Mouse (Mus musculus): ENCODE results near the gene Pde4dip. TPM values are rescaled to one million over a fixed set of nuclear protein-coding genes. Genes with fewer than 3 reads are reported as not detected.

Gene Pde4dip
- total RNA-seq, 2 experiments from 2014 or later: 209 to 247 TPM

DNA sequence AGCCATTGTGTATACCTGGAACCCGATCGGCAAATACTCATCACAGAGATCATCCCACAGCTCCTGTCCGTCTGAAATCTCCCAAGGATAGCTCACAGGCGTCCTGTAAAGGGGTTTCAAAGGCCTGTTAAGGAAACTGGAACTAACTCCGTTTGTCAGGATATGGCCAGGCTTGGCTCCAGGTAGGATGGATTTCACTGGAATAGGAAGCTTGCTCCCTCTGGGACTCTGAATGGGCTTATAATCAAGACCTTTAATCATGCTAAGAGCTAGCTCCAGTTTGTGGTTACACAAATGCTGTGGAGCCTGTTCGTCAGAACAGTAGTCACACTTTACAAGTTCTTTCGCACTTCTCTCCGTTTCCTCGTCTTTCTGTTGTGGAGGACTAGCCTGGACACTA lies 122.0 kb downstream of the Pde4dip start:
- intact Hi-C loops (cut with DNase I): loop anchor here (5.0 kb wide), 3 partner anchors 84 to 121 kb away; partner anchors contain the start of gene Pde4dip
- DNase-seq (ENCODE audit: low spot score in 2 of 2): no peak

- intact Hi-C loops (cut with DNase I): no loop called here
- no peak for DNase-seq (ENCODE audit: low spot score in 2 of 2)
Measured at GRCm38 (mm10) chr3:97764152-97764551, 124.4 kb downstream of the Pde4dip start.

DNA sequence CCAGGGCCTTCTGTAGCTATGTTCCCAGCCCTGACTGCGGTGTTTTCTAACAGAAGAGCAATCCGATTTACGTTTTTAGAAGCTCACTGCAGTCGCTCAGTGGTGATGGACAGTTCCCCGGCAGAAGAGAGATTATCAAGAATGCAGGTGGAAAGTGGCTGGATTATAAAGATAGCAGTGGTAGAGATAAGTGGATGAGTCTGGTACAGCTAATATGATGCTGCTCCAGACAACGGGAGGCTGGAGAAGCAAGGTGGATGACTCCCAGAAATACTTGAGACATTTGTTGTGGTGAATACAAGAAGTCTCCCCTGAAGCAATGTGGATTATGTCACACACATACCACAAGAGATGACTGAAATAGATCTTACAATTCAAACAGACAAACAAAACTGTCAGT lies 126.6 kb downstream of the Pde4dip start:
- no peak for DNase-seq (ENCODE audit: low spot score in 2 of 2)
- intact Hi-C loops (cut with DNase I): no loop called here

- intact Hi-C loops (cut with DNase I): no loop called here
- no peak for DNase-seq (ENCODE audit: low spot score in 2 of 2)
Measured at GRCm38 (mm10) chr3:97761168-97761567, 127.3 kb downstream of the Pde4dip start.

DNA sequence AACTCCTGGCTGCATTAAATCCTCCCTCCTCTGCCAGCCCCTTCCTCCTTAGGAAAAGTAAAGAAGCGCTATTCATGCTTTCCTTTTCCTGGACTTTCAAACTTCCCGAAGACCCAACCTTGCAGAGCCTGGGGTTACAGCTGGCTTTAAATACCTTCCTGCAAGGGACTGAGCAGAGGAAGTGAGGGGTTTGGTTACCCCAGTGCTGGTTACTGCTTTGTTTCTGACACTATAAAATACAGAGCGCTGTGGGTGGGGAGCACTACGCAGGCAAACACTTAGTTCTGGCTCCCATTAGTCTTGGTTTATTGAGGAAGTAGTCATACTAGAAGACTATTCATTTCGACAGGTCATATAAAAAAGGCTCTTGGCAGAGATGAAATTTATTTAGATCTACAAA lies 128.7 kb downstream of the Pde4dip start:
- no peak for DNase-seq (ENCODE audit: low spot score in 2 of 2)
- intact Hi-C loops (cut with DNase I): no loop called here

DNA sequence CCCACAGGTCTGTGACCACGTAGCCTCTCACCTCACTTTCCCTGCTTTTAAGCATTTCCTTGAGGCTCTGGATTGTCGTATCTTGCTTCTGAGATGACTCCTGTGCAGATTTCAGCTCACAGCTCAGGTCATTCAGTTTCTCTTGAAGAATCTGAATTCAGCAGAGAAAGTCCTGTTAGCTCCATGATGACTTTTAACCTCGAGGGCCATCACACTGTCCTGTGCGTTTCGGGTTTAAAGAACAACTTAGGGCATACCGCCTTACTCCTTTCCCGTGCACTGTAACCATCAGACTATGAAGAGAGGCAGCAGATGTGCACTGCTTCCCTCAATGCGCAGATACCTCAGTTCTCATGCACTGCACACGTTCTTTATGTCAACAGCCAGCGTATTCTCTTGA lies 131.0 kb downstream of the Pde4dip start:
- DNase-seq (ENCODE audit: low spot score in 2 of 2): no peak
- intact Hi-C loops (cut with DNase I): no loop called here

GRCm38 (mm10) chr3:97756283-97757074 lies 132.0 kb downstream of the Pde4dip start:
- no peak for DNase-seq (ENCODE audit: low spot score in 2 of 2)
- intact Hi-C loops (cut with DNase I): no loop called here

- DNase-seq (ENCODE audit: low spot score in 2 of 2): no peak
- intact Hi-C loops (cut with DNase I): no loop called here
Measured at GRCm38 (mm10) chr3:97755411-97755810, 133.1 kb downstream of the Pde4dip start.

DNA sequence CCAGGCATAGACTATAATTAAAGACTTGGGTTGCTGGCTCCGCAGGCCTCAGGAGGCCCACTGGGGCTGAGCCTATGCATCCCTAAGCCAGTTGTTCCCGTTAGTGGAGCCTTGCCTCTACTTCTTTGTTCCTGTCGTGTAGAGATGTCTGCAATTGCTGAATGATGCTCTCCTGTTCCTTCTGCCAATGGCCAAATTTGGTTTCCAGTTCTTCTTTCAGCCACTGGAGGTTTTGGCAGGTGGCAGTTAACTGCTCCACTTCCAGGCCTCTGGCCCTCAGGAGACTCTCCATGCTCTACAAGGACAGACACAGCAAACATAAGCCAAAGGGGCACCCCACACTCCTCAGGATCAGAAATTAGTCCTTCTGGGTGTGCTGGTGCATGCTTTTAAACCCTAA lies 135.6 kb downstream of the Pde4dip start:
- no peak for DNase-seq (ENCODE audit: low spot score in 2 of 2)
- intact Hi-C loops (cut with DNase I): loop anchor here (5.0 kb wide), 1 partner anchor 56 kb away; no protein-coding TSS in a partner anchor

- intact Hi-C loops (cut with DNase I): loop anchor here (5.0 kb wide), 1 partner anchor 54 kb away; no protein-coding TSS in a partner anchor
- no peak for DNase-seq (ENCODE audit: low spot score in 2 of 2)
Measured at GRCm38 (mm10) chr3:97751566-97751965, 136.9 kb downstream of the Pde4dip start.

DNA sequence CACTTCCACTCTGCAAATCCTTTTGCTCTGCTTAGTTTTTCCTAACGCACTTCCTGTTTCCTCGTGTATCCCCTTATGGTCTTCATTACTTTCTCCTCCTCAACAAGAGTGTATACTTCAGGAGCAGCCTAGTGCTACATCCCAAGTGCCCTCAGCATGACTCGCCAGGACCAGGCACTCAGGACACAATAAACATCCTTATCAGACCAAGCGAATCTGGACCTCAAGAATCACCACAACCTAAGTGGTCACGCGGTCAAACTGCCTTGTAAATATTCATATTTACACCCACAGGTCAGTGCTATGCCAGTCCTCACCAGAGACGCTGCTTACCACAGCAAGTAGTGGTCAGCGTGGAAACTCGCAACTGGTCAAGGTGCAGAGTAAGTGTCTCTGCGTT lies 139.7 kb downstream of the Pde4dip start:
- intact Hi-C loops (cut with DNase I): no loop called here
- no peak for DNase-seq (ENCODE audit: low spot score in 2 of 2)

- no peak for DNase-seq (ENCODE audit: low spot score in 2 of 2)
- intact Hi-C loops (cut with DNase I): no loop called here
Measured at GRCm38 (mm10) chr3:97742841-97743240, 145.7 kb downstream of the Pde4dip start.

GRCm38 (mm10) chr3:97735575-97735974 lies 152.9 kb downstream of the Pde4dip start:
- no peak for DNase-seq (ENCODE audit: low spot score in 2 of 2)
- intact Hi-C loops (cut with DNase I): no loop called here

GRCm38 (mm10) chr3:97734259-97734658 lies 154.2 kb downstream of the Pde4dip start:
- intact Hi-C loops (cut with DNase I): no loop called here
- no peak for DNase-seq (ENCODE audit: low spot score in 2 of 2)

DNA sequence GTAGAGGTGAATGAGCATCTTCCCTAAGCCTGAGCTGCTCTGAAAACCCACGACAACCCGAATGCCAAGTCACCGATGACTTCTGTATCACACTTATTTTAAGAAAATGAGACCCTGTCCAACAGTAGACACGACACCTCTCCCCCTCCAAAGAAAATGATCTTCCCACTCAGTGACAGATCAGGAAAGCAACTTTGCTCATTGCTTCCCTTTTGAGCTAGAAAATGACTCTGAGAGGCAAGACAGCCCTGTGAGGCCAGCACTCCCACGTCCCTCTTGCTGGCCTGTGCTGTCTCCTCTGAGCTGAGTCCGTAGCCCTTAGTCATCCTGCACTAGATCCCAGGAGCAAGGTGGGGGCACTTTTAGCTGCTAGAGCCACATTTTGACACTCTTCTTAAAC lies 155.9 kb downstream of the Pde4dip start:
- intact Hi-C loops (cut with DNase I): no loop called here
- DNase-seq (ENCODE audit: low spot score in 2 of 2): no peak

- intact Hi-C loops (cut with DNase I): no loop called here
- DNase-seq (ENCODE audit: low spot score in 2 of 2): no peak
Measured at GRCm38 (mm10) chr3:97730624-97731023, 157.9 kb downstream of the Pde4dip start.

- DNase-seq (ENCODE audit: low spot score in 2 of 2): no peak
- intact Hi-C loops (cut with DNase I): no loop called here
Measured at GRCm38 (mm10) chr3:97730131-97730530, 158.4 kb downstream of the Pde4dip start.

GRCm38 (mm10) chr3:97727801-97728200 lies 160.7 kb downstream of the Pde4dip start:
- DNase-seq (ENCODE audit: low spot score in 2 of 2): no peak
- intact Hi-C loops (cut with DNase I): no loop called here

GRCm38 (mm10) chr3:97719116-97719515 lies 169.4 kb downstream of the Pde4dip start:
- DNase-seq (ENCODE audit: low spot score in 2 of 2): no peak

GRCm38 (mm10) chr3:97715922-97716321 lies 172.6 kb downstream of the Pde4dip start:
- DNase-seq (ENCODE audit: low spot score in 2 of 2): no peak
- intact Hi-C loops (cut with DNase I): no loop called here

More at GRCm38 (mm10) chr3:97719116-97719515, 169.4 kb downstream of the Pde4dip start:
- intact Hi-C loops (cut with DNase I): no loop called here

DNA sequence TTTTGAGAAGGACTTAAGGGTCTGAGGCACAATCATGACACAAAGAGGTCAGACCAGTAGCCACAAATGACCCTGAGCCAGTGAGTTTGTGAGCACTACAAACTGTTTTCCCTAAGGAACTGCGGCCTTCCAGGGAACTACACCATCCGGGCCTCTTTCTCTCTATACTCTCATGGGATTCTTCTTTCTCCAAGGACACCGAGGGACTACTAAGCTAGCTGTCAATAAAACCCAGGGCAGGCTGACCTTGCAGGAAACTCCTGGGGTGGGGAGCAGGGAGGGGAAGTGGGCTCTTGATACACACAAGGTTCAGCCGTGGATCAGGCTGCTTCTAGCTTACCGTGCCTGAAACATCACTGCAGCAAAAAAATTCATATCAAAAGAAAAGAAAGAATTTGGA lies 177.6 kb downstream of the Pde4dip start:
- intact Hi-C loops (cut with DNase I): no loop called here

DNA sequence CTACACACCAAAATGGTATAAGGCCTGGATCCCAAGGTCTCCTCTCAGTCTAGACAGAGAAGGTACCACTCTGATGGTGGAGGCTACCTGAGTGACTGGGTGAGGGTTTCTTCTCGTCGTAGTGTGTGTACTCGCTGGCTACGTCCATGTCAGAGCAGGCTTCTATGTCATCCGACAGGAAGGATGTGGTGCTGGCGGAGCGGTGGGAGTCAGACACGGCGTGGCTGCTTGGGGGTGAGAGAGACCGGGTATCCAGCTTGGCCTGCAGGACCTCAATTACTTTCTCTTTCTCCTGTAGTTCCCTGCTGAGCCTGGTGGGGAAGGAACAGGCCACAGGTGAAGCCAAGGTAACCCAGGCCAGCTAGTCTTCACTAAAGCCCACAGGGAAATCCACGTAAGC lies 178.4 kb downstream of the Pde4dip start:
- no peak for DNase-seq (ENCODE audit: low spot score in 2 of 2)
- intact Hi-C loops (cut with DNase I): no loop called here

More for the DNA sequence above, 177.6 kb downstream of the Pde4dip start:
- no peak for DNase-seq (ENCODE audit: low spot score in 2 of 2)
